Mouse (Mus musculus): ENCODE results near the gene Gdf5.

GRCm38 (mm10) chr2:155952006-155952405 is 6.8 kb upstream of the Gdf5 start:
- no peak for TF ChIP-seq ZNF384 (IDR thresholded peaks at IDR 0.05; ENCODE audit: low read depth, low read length)
- no peak for TF ChIP-seq CHD2 (IDR thresholded peaks at IDR 0.05; ENCODE audit: low read depth, low read length)
- TF ChIP-seq HCFC1 (IDR thresholded peaks at IDR 0.05; ENCODE audit: borderline replicate concordance, insufficient read depth, low read length), result no peak
- TF ChIP-seq ZC3H11A (IDR thresholded peaks at IDR 0.05; ENCODE audit: borderline replicate concordance, low read depth, low read length), result 0 out of 2 replicates have a peak, but pooled peaks have one; percentile 30
- no peak for TF ChIP-seq MAFK (IDR thresholded peaks at IDR 0.05; ENCODE audit: insufficient read depth, low read depth, low read length)
